Mouse (Mus musculus) bone marrow, adult 2 months (tissue): ENCODE results near the gene Cd27.

ENCODE experiments used
- CTCF ChIP-seq: fragments of 200-500 bp; IDR thresholded peaks from 2 replicates; pipeline ENCODE4 v1.5.1; 2011; ENCODE audit warnings: low read length, control low read depth; ENCODE audit not compliant: control insufficient read depth, insufficient read depth
- POLR2A ChIP-seq: fragments of 200-500 bp; IDR thresholded peaks from 2 replicates; pipeline ENCODE4 v1.6.1; 2011; ENCODE audit warnings: low read depth, mild to moderate bottlenecking, control low read depth, low read length, borderline replicate concordance; ENCODE audit not compliant: control insufficient read depth

DNA sequence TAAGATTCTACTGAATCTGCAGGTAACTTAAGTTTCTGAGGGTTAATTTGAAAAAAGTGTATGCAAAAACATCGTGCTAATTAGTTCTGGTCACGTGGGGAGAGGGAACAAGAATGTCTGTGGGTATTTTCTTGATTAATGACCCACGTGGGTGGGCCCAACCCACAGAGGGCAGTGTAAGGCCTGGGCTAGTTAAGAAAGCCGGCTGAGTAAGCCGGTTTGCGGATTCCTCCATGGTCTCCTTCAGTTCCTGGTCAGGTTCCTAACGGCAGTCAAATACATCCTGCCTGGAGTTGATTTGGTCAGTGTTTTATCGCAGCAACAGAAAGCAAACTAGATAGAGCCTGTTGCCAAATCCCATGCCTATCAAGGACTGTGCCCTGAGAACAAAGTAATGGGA is 47.4 kb upstream of the Cd27 start:
- TF ChIP-seq CTCF (no peak), POLR2A (no peak)
